Mouse (Mus musculus) neural tube, embryonic 12.5 days (tissue): Measurements from ENCODE around the gene Zranb1. TPM values are rescaled to one million over a fixed set of nuclear protein-coding genes. Genes with fewer than 3 reads are reported as not detected.

Source experiments
- ATAC-seq: fragments of 200-750 bp; cut with Nextera tagmentation; 2 replicates; pipeline ENCODE4 v1.8.0; 2017; ENCODE audit warnings: low read depth, mild to moderate bottlenecking, moderate TSS enrichment, moderate library complexity; ENCODE audit not compliant: low FRiP score
- H3K27ac ChIP-seq: fragments of 300-500 bp; sonication (generic); 2 replicates; pipeline ENCODE4 v1.5.1; 2016
- H3K27me3 ChIP-seq: fragments of 300-500 bp; sonication (generic); replicated peaks from 2 replicates; pipeline ENCODE4 v1.6.1; 2016; ENCODE audit warnings: mild to moderate bottlenecking
- H3K36me3 ChIP-seq: fragments of 300-500 bp; sonication (generic); 2 replicates; pipeline ENCODE4 v1.6.1; 2016; ENCODE audit warnings: mild to moderate bottlenecking
- H3K4me1 ChIP-seq: fragments of 300-500 bp; sonication (generic); 2 replicates; pipeline ENCODE4 v1.6.1; 2016
- H3K4me2 ChIP-seq: fragments of 300-500 bp; sonication (generic); replicated peaks from 2 replicates; pipeline ENCODE4 v1.6.1; 2016; ENCODE audit warnings: mild to moderate bottlenecking
- H3K4me3 ChIP-seq: fragments of 300-500 bp; sonication (generic); 2 replicates; pipeline ENCODE4 v1.5.1; 2016
- H3K9ac ChIP-seq: fragments of 300-500 bp; sonication (generic); 2 replicates; pipeline ENCODE4 v1.6.1; 2016; ENCODE audit warnings: mild to moderate bottlenecking
- H3K9me3 ChIP-seq: fragments of 300-500 bp; sonication (generic); 2 replicates; pipeline ENCODE4 v1.6.1; 2016; ENCODE audit warnings: mild to moderate bottlenecking
- WGBS: fragments of 180-500 bp; shearing (Covaris S2); methylation state at CpG from one replicate; pipeline ENCODE4 v1.1.7; 2016; 5-methylcytosine and 5-hydroxymethylcytosine counted together
- polyA plus RNA-seq: library from polyadenylated mRNA; unstranded; fragments of >200 nt; fragmentation: Nextera tagmentation; extraction: Ambion mirVana; gene quantifications from 2 replicates; pipeline ENCODE4 v1.2.1, GENCODE M21; 2016

The Zranb1 gene
- polyA plus RNA-seq, 1 experiment from 2014 or later, result 19.7 TPM

GRCm38 (mm10) chr7:132934743-132935142, 3.8 kb downstream of the Zranb1 start:
- Histone ChIP-seq H3K9ac (no peak overlapping the region), H3K27ac (no peak overlapping the region)
- ATAC-seq, result no peak

GRCm38 (mm10) chr7:132939118-132939517, 8.2 kb downstream of the Zranb1 start:
- 85% methylated on average over 2 of the region's 2 CpGs for WGBS
- Histone ChIP-seq H3K27me3 (no peaks in the 10 kb centered on the region), H3K4me2 (no peak overlapping the region), H3K27ac (no peak overlapping the region), H3K9ac (no peak overlapping the region), H3K36me3 (no peaks in the 10 kb centered on the region), H3K9me3 (no peaks in the 10 kb centered on the region), H3K4me3 (no peak overlapping the region), H3K4me1 (no peaks in the 10 kb centered on the region)
- ATAC-seq, result no peak

More at GRCm38 (mm10) chr7:132934743-132935142, 3.8 kb downstream of the Zranb1 start:
- Histone ChIP-seq H3K27me3 (no peaks in the 10 kb centered on the region), H3K36me3 (no peaks in the 10 kb centered on the region), H3K9me3 (no peaks in the 10 kb centered on the region), H3K4me1 (peaks cover 10% of the 10 kb centered on the region), H3K4me3 (no peak overlapping the region), H3K4me2 (no peak overlapping the region)

- no peak overlapping the region for H3K9ac ChIP-seq
- no peak overlapping the region for H3K4me2 ChIP-seq
- H3K4me1 ChIP-seq, result no peaks in the 10 kb centered on the region
- no peaks in the 10 kb centered on the region for H3K27me3 ChIP-seq
- H3K9me3 ChIP-seq, result no peaks in the 10 kb centered on the region
- WGBS, result 93% methylated on average over 2 of the region's 2 CpGs
- H3K27ac ChIP-seq, result no peak overlapping the region
- no peak for ATAC-seq
- no peaks in the 10 kb centered on the region for H3K36me3 ChIP-seq
- H3K4me3 ChIP-seq, result no peak overlapping the region
These were observed 9.6 kb downstream of the Zranb1 start for GRCm38 (mm10) chr7:132940569-132940968.

- no peaks in the 10 kb centered on the region for H3K27me3 ChIP-seq
- no peaks in the 10 kb centered on the region for H3K36me3 ChIP-seq
- no peak overlapping the region for H3K9ac ChIP-seq
- no peak overlapping the region for H3K27ac ChIP-seq
- no peak overlapping the region for H3K4me2 ChIP-seq
- no peak overlapping the region for H3K4me3 ChIP-seq
- no peaks in the 10 kb centered on the region for H3K4me1 ChIP-seq
- ATAC-seq, result no peak
- H3K9me3 ChIP-seq, result no peaks in the 10 kb centered on the region
- 86% methylated on average over 4 of the region's 4 CpGs for WGBS
These were observed 19.0 kb downstream of the Zranb1 start for GRCm38 (mm10) chr7:132949968-132950367.

GRCm38 (mm10) chr7:132950613-132951012, 19.7 kb downstream of the Zranb1 start:
- ATAC-seq, result no peak
- no peak overlapping the region for H3K4me3 ChIP-seq
- H3K27ac ChIP-seq, result no peak overlapping the region
- H3K4me1 ChIP-seq, result no peaks in the 10 kb centered on the region
- H3K9me3 ChIP-seq, result no peaks in the 10 kb centered on the region
- H3K9ac ChIP-seq, result no peak overlapping the region
- H3K36me3 ChIP-seq, result no peaks in the 10 kb centered on the region
- 96% methylated on average over 3 of the region's 3 CpGs for WGBS
- H3K4me2 ChIP-seq, result no peak overlapping the region
- no peaks in the 10 kb centered on the region for H3K27me3 ChIP-seq

GRCm38 (mm10) chr7:132964395-132964794, 33.5 kb downstream of the Zranb1 start:
- no peak for ATAC-seq
- Histone ChIP-seq H3K4me1 (no peaks in the 10 kb centered on the region), H3K4me3 (no peak overlapping the region), H3K9me3 (no peaks in the 10 kb centered on the region), H3K9ac (no peak overlapping the region), H3K27me3 (no peaks in the 10 kb centered on the region), H3K4me2 (no peak overlapping the region), H3K36me3 (no peaks in the 10 kb centered on the region; the same call in 1 of the 2 replicates), H3K27ac (no peak overlapping the region)
- 87% methylated on average over 3 of the region's 3 CpGs for WGBS

GRCm38 (mm10) chr7:132965707-132966106, 34.8 kb downstream of the Zranb1 start:
- Histone ChIP-seq H3K27me3 (no peaks in the 10 kb centered on the region), H3K9ac (no peak overlapping the region), H3K4me1 (no peaks in the 10 kb centered on the region), H3K4me2 (no peak overlapping the region), H3K9me3 (no peaks in the 10 kb centered on the region), H3K27ac (no peak overlapping the region), H3K4me3 (no peak overlapping the region), H3K36me3 (no peaks in the 10 kb centered on the region; the same call in 1 of the 2 replicates)
- 84% methylated on average over 2 of the region's 2 CpGs for WGBS
- ATAC-seq, result no peak

GRCm38 (mm10) chr7:132972079-132972478, 41.1 kb downstream of the Zranb1 start:
- H3K4me2 ChIP-seq, result no peak overlapping the region
- H3K36me3 ChIP-seq, result peaks cover 4% of the 10 kb centered on the region; the same call in 1 of the 2 replicates
- ATAC-seq, result no peak
- H3K4me3 ChIP-seq, result no peak overlapping the region
- no peaks in the 10 kb centered on the region for H3K4me1 ChIP-seq
- H3K9ac ChIP-seq, result no peak overlapping the region
- 96% methylated on average over 2 of the region's 2 CpGs for whole genome bisulfite sequencing
- H3K27me3 ChIP-seq, result no peaks in the 10 kb centered on the region
- no peak overlapping the region for H3K27ac ChIP-seq
- H3K9me3 ChIP-seq, result no peaks in the 10 kb centered on the region

GRCm38 (mm10) chr7:132976079-132976478, 45.1 kb downstream of the Zranb1 start:
- peaks cover 11% of the 10 kb centered on the region; the same call in 1 of the 2 replicates for H3K36me3 ChIP-seq
- 82% methylated on average over 2 of the region's 2 CpGs for WGBS
- no peak overlapping the region for H3K9ac ChIP-seq
- ATAC-seq, result no peak
- no peak overlapping the region for H3K27ac ChIP-seq
- no peaks in the 10 kb centered on the region for H3K27me3 ChIP-seq
- no peaks in the 10 kb centered on the region for H3K9me3 ChIP-seq
- no peaks in the 10 kb centered on the region for H3K4me1 ChIP-seq
- no peak overlapping the region for H3K4me3 ChIP-seq
- H3K4me2 ChIP-seq, result no peak overlapping the region

GRCm38 (mm10) chr7:132977981-132978380, 47.0 kb downstream of the Zranb1 start:
- Histone ChIP-seq H3K27ac (no peak overlapping the region), H3K9ac (no peak overlapping the region), H3K4me3 (no peak overlapping the region), H3K9me3 (no peaks in the 10 kb centered on the region), H3K36me3 (peaks cover 23% of the 10 kb centered on the region), H3K4me2 (no peak overlapping the region), H3K27me3 (no peaks in the 10 kb centered on the region), H3K4me1 (no peaks in the 10 kb centered on the region)
- 92% methylated on average over 2 of the region's 2 CpGs for WGBS
- ATAC-seq, result no peak

GRCm38 (mm10) chr7:132982639-132983038, 51.7 kb downstream of the Zranb1 start:
- Histone ChIP-seq H3K9me3 (no peaks in the 10 kb centered on the region), H3K27me3 (no peaks in the 10 kb centered on the region), H3K4me2 (no peak overlapping the region), H3K36me3 (peaks cover 40% of the 10 kb centered on the region), H3K9ac (no peak overlapping the region), H3K4me1 (no peaks in the 10 kb centered on the region), H3K27ac (no peak overlapping the region), H3K4me3 (no peak overlapping the region)
- 50% methylated on average over 3 of the region's 3 CpGs for WGBS
- ATAC-seq, result no peak

- no peaks in the 10 kb centered on the region for H3K4me1 ChIP-seq
- ATAC-seq, result no peak
- 92% methylated on average over 5 of the region's 5 CpGs for WGBS
- H3K27me3 ChIP-seq, result no peaks in the 10 kb centered on the region
- no peaks in the 10 kb centered on the region for H3K9me3 ChIP-seq
- H3K27ac ChIP-seq, result no peak overlapping the region
- H3K9ac ChIP-seq, result no peak overlapping the region
- H3K36me3 ChIP-seq, result peaks cover 62% of the 10 kb centered on the region
- no peak overlapping the region for H3K4me2 ChIP-seq
- no peak overlapping the region for H3K4me3 ChIP-seq
These were observed 58.9 kb downstream of the Zranb1 start for GRCm38 (mm10) chr7:132989839-132990238.

- WGBS, result 93% methylated on average over 14 of the region's 14 CpGs
These were observed 60.4 kb downstream of the Zranb1 start for GRCm38 (mm10) chr7:132991240-132991900.

More at GRCm38 (mm10) chr7:132991240-132991900, 60.4 kb downstream of the Zranb1 start:
- Histone ChIP-seq H3K27ac (no peak overlapping the region), H3K9ac (no peak overlapping the region), H3K4me3 (no peak overlapping the region), H3K4me2 (no peak overlapping the region), H3K36me3 (peaks cover 69% of the 10 kb centered on the region), H3K9me3 (no peaks in the 10 kb centered on the region), H3K27me3 (no peaks in the 10 kb centered on the region), H3K4me1 (no peaks in the 10 kb centered on the region)
- no peak for ATAC-seq
